In the genomic region with DNA sequence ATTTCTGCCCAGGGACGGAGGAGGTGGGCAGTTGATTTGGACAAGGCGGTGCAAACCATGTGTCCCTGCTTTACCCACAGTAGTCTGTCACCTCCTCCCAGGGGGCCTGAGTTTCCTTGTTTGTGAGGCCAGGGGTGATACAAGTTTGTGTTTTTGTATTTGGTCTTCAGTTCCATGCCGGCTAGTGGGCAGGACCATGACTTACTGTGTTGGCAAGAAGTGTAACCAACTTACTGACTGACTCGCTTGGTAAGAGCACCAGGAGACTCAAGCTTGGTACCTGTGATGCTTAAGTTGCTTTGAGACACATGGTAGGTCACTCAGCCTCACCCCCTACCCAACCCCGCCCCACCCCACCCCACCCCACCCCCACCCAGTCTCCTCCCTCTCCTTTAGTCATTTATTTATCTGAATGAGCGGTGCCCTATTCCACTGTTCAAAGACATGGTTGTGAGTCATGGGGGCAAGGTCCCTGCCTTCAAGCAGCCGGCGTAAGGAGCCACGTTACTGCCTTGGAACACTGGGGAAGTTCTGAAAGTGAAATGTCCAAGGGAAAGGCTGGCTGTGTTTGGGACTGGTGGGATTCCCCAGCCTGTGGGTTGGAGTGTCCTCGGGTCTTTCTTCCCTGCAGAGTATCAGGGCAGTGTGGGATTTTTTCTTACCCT, we compare ENCODE assay signal across 15 mouse cellular contexts. TPM values are rescaled to one million over a fixed set of nuclear protein-coding genes. Genes with fewer than 3 reads are reported as not detected.
A peak's percentile ranks its signal among the peaks of the same experiment; 100 is the strongest.
DNase-seq lines count a peak whose midpoint lies in the region; ATAC-seq and TF ChIP-seq lines count a peak whose summit lies in the region.
"Had no signal": no experiment of that assay in that cellular context is flagged by ENCODE, and none has a peak within 500 bp of the region (broad histone marks: within the 10 kb centered on the region; RNA-seq: fewer than 3 reads in every experiment).

No protein-coding gene starts in this region.

- H3K4me3 ChIP-seq in kidney, adult 2 months (ENCODE audit: insufficient read depth, low read depth, low read length), result no peak overlapping the region
- no peak overlapping the region for H3K4me3 ChIP-seq in intestine, postnatal 0 days (ENCODE audit: low read depth, low read length)
- H3K4me3 ChIP-seq in stomach, embryonic 14.5 days (ENCODE audit: low read depth, low read length), result no peak overlapping the region
- H3K4me3 ChIP-seq: embryonic facial prominence, embryonic 13.5 days; left cerebral cortex, adult 2 months; midbrain, embryonic 12.5 days had no signal

- no peak for TF ChIP-seq CTCF in kidney, adult 2 months (conservative IDR thresholded peaks at IDR 0.05; ENCODE audit: insufficient read depth, insufficient read length, low read depth, low read length)
- TF ChIP-seq CTCF in intestine, postnatal 0 days (IDR thresholded peaks at IDR 0.05; ENCODE audit: low read depth), result no peak

- WGBS in kidney, adult 2 months, result 67% methylated on average over 10 of the region's 10 CpGs
- WGBS in intestine, postnatal 0 days, result 44% methylated on average over 10 of the region's 10 CpGs
- 70% methylated on average over 10 of the region's 10 CpGs for WGBS in stomach, embryonic 14.5 days

- no peaks in the 10 kb centered on the region for H3K27me3 ChIP-seq in kidney, adult 2 months (replicated peaks; ENCODE audit: control insufficient read depth, insufficient read depth, low read length)
- H3K27me3 ChIP-seq in intestine, postnatal 0 days (replicated peaks; ENCODE audit: control insufficient read depth, insufficient read depth, low read length), result no peaks in the 10 kb centered on the region
- H3K27me3 ChIP-seq in stomach, embryonic 14.5 days (ENCODE audit: control insufficient read depth, insufficient read depth, low read length), result no peaks in the 10 kb centered on the region
- H3K27me3 ChIP-seq: embryonic facial prominence, embryonic 13.5 days; midbrain, embryonic 12.5 days had no signal

- no peaks in the 10 kb centered on the region for H3K9me3 ChIP-seq in intestine, postnatal 0 days (ENCODE audit: control insufficient read depth)
- no peaks in the 10 kb centered on the region for H3K9me3 ChIP-seq in stomach, embryonic 14.5 days (ENCODE audit: control insufficient read depth, low read depth, low read length)
- H3K9me3 ChIP-seq: embryonic facial prominence, embryonic 13.5 days; midbrain, embryonic 12.5 days had no signal

- no peak overlapping the region for H3K9ac ChIP-seq in intestine, postnatal 0 days (ENCODE audit: low read depth, low read length)
- H3K9ac ChIP-seq in stomach, embryonic 14.5 days (replicated peaks; ENCODE audit: low read depth, low read length), result no peak overlapping the region
- H3K9ac ChIP-seq: embryonic facial prominence, embryonic 13.5 days; forebrain, postnatal 0 days; midbrain, embryonic 12.5 days had no signal

- no peaks in the 10 kb centered on the region for H3K36me3 ChIP-seq in kidney, adult 2 months (ENCODE audit: control insufficient read depth, insufficient read depth, low read length)
- H3K36me3 ChIP-seq in intestine, postnatal 0 days (ENCODE audit: control insufficient read depth, insufficient read depth), result peaks cover 4% of the 10 kb centered on the region; the same call in 1 of the 2 replicates
- 0 out of 2 replicates have a peak, but pooled peaks cover 3% of the 10 kb centered on the region for H3K36me3 ChIP-seq in stomach, embryonic 14.5 days (ENCODE audit: control insufficient read depth, insufficient read depth, low read length)

- no peak overlapping the region for H3K27ac ChIP-seq in kidney, adult 2 months (ENCODE audit: insufficient read depth, low read depth, low read length)
- peak overlapping the region; percentile 90 for H3K27ac ChIP-seq in intestine, postnatal 0 days (ENCODE audit: low read depth, low read length)
- no peak overlapping the region for H3K27ac ChIP-seq in stomach, embryonic 14.5 days (ENCODE audit: low read length)
- H3K27ac ChIP-seq: embryonic facial prominence, embryonic 13.5 days; left cerebral cortex, adult 2 months; midbrain, embryonic 12.5 days had no signal

- peak; percentile 84 for ATAC-seq in intestine, postnatal 0 days
- ATAC-seq in stomach, embryonic 14.5 days (ENCODE audit: insufficient number of reproducible peaks, insufficient read depth, low FRiP score, low read depth), result peak; percentile 56; the same call in 1 of the 2 replicates
- ATAC-seq: forebrain, postnatal 0 days had no signal

- DNase-seq in kidney, adult 2 months, result peak; percentile 62
- DNase-seq in kidney, postnatal 10 days, result no peak
- peak; percentile 79 for DNase-seq in adrenal gland, adult 2 months
- no peak for DNase-seq in layer of hippocampus, postnatal 10 days (ENCODE audit: low spot score in 2 of 2)
- DNase-seq in layer of hippocampus, adult 9-11 months, result no peak
- DNase-seq in embryo, embryonic 9.5 days (ENCODE audit: extremely low spot score), result no peak
- DNase-seq: cerebellum, adult 9-11 months; forebrain, postnatal 0 days; lung, postnatal 14 days; right cerebral cortex, postnatal 4 days had no signal

- H3K4me1 ChIP-seq in kidney, adult 2 months (ENCODE audit: control insufficient read depth, insufficient read depth, low read length), result 0 out of 2 replicates have a peak, but pooled peaks cover 2% of the 10 kb centered on the region
- H3K4me1 ChIP-seq in intestine, postnatal 0 days (replicated peaks; ENCODE audit: control insufficient read depth, insufficient read depth, low read length), result 0 out of 2 replicates have a peak, but pooled peaks cover 4% of the 10 kb centered on the region
- H3K4me1 ChIP-seq in stomach, embryonic 14.5 days (ENCODE audit: control insufficient read depth, insufficient read depth, low read length), result peaks cover 44% of the 10 kb centered on the region

- no peak overlapping the region for H3K4me2 ChIP-seq in intestine, postnatal 0 days (replicated peaks; ENCODE audit: low read depth)
- H3K4me2 ChIP-seq in stomach, embryonic 14.5 days (replicated peaks; ENCODE audit: low read depth, low read length), result no peak overlapping the region
- H3K4me2 ChIP-seq: embryonic facial prominence, embryonic 13.5 days; midbrain, embryonic 12.5 days had no signal

- TF ChIP-seq POLR2A in kidney, adult 2 months (IDR thresholded peaks at IDR 0.05; ENCODE audit: low read depth, low read length), result no peak

RNA-seq across cellular contexts. Expression of gene Nek6, which starts 12.5 kb away (rescaled TPM):
- 15.0 and 18.6 TPM in 2 replicates for polyA plus RNA-seq in kidney, adult 2 months (2012; rRNA removed)
- 10 to 100 TPM in 1 of 2 experiments, 1 to 10 TPM in 1; 7.6 to 20.6 TPM for total RNA-seq in adrenal gland, adult 2 months (2021)
- polyA plus RNA-seq in adrenal gland, adult 2 months (2012; rRNA removed), result 17.2 and 23.7 TPM in 2 replicates
- 70.9 and 84.5 TPM in 2 replicates for polyA plus RNA-seq in intestine, postnatal 0 days (2015; fragmentation: Nextera tagmentation; extraction: Ambion mirVana)
- polyA plus RNA-seq in stomach, embryonic 14.5 days (2014; fragmentation: Nextera tagmentation; extraction: Ambion mirVana), result 132 and 136 TPM in 2 replicates
- 10 to 100 TPM; 43.8 to 49.7 TPM for total RNA-seq in layer of hippocampus, postnatal 10 days (2021)

Comparison
In these comparisons a context has a peak if more than half of its experiments do, and no peak if none do; other contexts are left out.
1. DNase-seq: peak in kidney, adult 2 months (single experiment) and adrenal gland, adult 2 months (single experiment); none in kidney, postnatal 10 days (single experiment), layer of hippocampus, postnatal 10 days (0 of 2), layer of hippocampus, adult 9-11 months (single experiment) and embryo, embryonic 9.5 days (single experiment).